Mouse (Mus musculus): Measurements from ENCODE around the gene Emc9.

Emc9 gene

GRCm38 (mm10) chr14:55584702-55585565, at the start of gene Emc9:
Gene Emc9 (minus strand): TSS chr14:55585302.
- DNase-seq (ENCODE audit: low spot score): peak; percentile 80

DNA sequence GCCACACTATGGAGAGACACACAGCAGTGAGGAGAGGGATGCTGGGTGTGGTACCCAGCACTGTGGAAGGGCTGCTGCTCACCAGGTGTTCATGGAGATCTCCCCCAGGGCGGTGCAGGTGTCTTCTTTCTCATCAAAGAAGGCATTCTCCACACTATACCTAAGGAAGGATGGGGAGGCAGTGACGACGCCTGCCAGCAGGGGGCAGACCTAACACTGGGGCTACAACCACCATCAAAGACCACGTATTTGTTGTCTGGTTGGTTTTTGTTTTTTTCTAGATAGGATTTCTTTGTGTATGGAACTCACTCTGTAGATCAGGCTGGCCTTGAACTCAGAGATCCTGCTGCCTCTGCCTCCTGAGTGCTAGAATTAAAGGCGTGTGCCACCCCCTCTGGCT, 44.2 kb upstream of the Emc9 start:
- peak; percentile 40 for DNase-seq (ENCODE audit: low spot score)

DNA sequence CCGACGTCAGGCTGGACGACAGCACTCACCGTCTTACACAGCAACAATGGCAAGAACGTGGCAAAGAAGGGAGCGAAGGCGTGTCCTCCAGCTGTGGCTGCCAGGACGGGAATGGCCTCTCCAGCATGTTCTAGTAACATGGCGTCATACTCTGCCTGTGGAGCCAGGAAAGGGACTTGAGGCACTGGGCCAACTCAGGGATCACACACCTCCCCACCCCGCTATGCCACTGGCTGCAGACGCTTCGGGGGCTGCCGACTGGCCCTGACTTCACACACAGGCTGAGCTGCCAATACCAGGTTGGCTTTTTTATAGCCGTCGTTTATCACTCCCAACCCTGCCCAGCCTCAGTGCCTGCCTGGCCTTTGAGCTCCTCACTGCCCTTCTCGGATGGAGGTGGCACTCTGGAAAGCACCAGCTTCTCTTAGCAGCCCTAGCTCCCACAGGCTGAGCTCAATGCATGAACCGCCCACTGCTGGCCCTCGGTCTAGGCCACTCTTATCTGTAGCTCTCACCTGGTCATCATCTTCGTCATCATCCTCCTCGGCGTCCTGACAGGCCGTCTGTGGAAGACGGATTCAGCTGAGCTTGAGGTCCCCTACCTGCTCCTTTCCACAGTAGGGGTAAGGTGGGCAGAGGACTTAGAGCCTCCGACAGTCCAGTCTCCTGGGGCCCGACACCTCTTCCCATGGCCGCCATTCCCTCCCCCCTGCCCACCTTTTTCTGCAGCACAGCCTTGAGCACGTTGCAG, 43.1 kb upstream of the Emc9 start:
- DNase-seq (ENCODE audit: low spot score): no peak

- DNase-seq (ENCODE audit: low spot score): no peak
Measured at GRCm38 (mm10) chr14:55618486-55619195, 33.5 kb upstream of the Emc9 start.

- DNase-seq (ENCODE audit: low spot score): peak; percentile 78
Measured at GRCm38 (mm10) chr14:55617822-55618221, 32.7 kb upstream of the Emc9 start, which contains the start of gene Rec8. Gene Rec8 (plus strand): TSS chr14:55618037.

GRCm38 (mm10) chr14:55616844-55617243, 31.7 kb upstream of the Emc9 start:
- no peak for DNase-seq (ENCODE audit: low spot score)

DNA sequence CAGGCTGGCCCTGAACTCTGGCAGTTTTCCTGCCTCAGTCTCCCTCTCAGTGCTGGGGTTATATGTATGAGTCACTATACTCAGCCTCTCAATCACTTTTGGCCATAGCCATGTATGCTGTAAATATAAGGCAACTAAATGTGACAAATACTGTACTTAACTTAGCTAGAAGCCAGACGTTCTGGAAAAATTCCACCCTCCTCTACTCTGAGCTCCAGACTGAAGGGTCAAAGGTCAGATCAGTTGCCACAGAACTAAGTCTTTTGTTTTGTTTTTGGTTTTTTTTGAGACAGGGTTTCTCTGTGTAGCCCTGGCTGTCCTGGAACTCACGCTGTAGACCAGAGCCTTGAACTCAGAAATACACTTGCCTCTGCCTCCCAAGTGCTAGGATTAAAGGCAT, 30.8 kb upstream of the Emc9 start:
- no peak for DNase-seq (ENCODE audit: low spot score)

DNA sequence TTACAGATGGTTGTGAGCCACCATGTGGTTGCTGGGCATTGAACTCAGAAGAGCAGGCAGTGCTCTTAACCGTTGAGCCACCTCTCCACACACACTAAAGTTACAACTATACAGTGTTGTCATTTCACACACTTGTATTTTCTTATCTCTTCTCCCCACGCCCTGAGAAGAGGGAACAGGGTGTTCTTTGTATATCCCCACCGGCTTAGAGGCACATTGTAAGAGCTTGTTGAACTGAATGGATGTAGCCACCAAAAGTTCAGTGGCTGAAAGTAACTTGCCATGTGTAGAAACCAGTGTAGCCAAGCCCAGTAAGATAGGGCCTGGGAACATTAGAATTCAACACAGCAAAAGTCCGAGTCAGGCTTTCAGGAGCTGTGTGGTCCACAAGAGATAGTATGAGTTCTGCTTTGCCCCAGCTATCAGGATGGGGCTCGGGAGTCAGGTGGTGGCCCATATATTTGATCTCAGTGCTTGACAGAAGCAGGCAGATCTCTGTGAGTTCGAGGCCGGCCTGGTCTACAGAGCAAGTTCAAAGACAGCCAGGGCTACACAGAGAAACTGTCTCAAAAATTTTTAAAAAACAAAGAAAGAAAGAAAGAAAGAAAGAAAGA, 29.6 kb upstream of the Emc9 start:
- no peak for DNase-seq (ENCODE audit: low spot score)

- DNase-seq (ENCODE audit: low spot score): no peak
Measured at GRCm38 (mm10) chr14:55613346-55613745, 28.2 kb upstream of the Emc9 start.

GRCm38 (mm10) chr14:55608339-55608738, 23.2 kb upstream of the Emc9 start:
- no peak for DNase-seq (ENCODE audit: low spot score)

- DNase-seq (ENCODE audit: low spot score): no peak
Measured at GRCm38 (mm10) chr14:55605743-55606459, 20.8 kb upstream of the Emc9 start.

DNA sequence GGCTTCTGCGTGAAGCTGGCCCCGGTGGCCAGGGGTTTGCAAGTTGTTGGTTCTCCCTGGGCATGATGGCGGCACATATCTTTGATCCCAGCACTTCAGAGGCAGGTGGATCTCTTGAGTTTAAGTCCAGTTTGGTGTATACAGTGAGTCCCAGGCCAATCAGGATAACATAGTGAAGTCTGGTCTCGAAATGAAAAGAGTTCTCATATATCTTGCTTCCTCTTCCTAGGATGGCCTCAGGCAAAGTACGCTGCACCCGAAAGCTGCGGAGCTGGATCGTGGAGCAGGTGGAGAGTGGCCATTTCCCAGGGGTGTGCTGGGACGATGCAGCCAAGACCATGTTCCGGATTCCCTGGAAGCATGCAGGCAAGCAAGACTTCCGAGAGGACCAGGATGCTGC, 19.7 kb upstream of the Emc9 start:
- no peak for DNase-seq (ENCODE audit: low spot score)

DNA sequence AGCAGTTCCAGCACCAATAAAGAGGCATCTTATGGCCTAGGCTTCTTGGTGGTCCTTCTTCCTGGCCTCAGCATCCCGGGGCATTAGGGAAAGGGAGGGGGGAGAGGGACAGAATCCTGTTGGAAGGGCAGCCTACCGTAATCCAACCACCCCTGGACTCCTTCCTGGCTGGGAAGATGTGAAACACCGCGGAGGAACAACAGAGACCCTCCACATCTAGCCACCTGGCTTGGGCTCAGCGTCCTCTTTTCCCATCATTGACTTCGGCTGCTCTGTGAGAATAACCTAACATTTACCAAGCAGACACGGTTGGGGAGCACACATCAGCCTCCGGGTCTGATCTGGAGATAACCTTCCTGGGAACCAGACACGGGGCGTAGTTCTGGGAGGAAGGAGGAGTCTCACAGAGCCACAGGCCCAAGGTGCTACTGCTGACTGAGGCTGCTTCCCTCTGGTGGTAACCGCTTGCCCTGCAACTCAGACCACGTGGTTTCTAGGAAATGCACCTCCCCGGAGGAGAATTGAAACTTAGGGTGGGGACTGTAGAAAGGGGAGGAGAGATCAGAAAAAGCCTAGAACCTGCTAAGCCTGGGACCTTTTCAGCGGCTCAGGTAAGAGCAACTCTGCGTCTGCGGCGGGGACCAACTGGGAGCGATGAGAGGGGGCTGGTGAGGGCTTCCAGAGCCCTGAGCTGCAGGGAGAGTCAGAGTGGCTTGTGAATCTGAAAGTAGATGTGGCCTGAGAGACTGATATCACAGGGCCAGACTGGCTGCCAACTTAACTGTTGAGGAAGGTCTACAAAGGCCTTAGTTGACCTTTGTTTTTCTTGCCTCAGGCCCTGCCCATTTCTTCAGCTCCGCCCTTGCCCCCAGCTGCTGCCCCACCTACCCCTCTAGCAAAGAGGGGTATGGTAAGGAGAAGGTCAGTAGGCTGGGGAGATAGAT, 18.8 kb upstream of the Emc9 start:
- peak; percentile 89 for DNase-seq (ENCODE audit: low spot score)

- no peak for DNase-seq (ENCODE audit: low spot score)
Measured at GRCm38 (mm10) chr14:55603271-55603632, 18.1 kb upstream of the Emc9 start, which contains the start of gene Irf9. Gene Irf9 (plus strand): TSS chr14:55603571.

GRCm38 (mm10) chr14:55598521-55599390, 13.7 kb upstream of the Emc9 start:
- DNase-seq (ENCODE audit: low spot score): no peak

- DNase-seq (ENCODE audit: low spot score): no peak
Measured at GRCm38 (mm10) chr14:55596036-55596690, 11.1 kb upstream of the Emc9 start.

GRCm38 (mm10) chr14:55592226-55592625, 7.1 kb upstream of the Emc9 start:
- no peak for DNase-seq (ENCODE audit: low spot score)

DNA sequence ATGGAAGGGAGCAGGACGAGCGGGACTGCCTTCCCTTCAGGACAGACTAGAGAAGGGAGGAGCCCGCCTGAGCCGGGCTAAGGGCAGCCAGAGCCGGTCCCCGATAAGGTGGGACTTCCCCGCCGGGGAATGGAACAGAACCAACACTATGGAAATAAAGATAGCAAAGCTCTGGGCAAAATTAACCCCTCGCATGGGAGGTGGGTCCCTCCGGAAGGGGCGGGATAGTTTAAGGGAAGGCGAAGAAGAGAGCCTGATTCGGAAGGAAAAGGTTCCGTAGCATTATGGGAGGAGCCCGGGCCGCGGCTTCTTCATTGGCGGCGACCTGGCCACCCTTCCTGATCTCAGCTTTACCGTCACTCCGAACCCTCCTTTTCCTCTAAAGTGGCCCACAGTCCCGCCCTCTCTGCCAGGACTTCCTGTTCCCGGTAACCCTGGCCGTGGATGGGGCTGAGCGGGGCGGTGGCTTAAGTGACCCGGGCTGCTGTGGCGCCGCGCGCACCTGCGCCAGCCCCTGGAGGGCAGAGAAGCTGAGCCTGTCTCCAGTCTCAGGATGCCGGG, 6.3 kb upstream of the Emc9 start, which contains the start of gene Rnf31:
TSS of gene Rnf31 (plus strand) at position 378 of the 561 bp plus-strand sequence.
- peak; percentile 97 for DNase-seq (ENCODE audit: low spot score)
